Mouse (Mus musculus) NIH3T3 (cell line): Measurements from ENCODE around the gene Tnik.

Source experiments
- DNase-seq: peaks from one replicate; pipeline ENCODE4 v3.0.0-alpha.2; 2012; ENCODE audit warnings: low read depth

Gene Tnik

DNA sequence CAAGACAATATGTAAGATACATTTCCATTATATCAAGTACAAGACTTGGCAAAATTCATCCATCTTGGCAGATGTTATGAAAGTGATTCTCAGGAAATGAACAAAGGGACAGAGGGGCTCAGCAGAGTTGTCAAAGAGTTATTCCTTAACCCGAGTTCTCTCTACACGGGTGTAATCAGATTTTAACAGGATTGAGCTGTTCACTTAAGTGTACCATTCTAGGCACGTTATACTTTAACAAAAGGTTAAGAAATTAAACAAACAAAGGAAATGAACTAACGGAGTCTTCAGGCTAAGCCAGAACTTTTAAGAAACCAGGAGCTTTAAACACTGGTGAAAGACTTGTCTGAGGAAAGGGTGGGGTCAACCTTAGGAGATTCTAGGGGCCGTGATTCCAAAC, 458.2 kb downstream of the Tnik start:
- no peak for DNase-seq

DNA sequence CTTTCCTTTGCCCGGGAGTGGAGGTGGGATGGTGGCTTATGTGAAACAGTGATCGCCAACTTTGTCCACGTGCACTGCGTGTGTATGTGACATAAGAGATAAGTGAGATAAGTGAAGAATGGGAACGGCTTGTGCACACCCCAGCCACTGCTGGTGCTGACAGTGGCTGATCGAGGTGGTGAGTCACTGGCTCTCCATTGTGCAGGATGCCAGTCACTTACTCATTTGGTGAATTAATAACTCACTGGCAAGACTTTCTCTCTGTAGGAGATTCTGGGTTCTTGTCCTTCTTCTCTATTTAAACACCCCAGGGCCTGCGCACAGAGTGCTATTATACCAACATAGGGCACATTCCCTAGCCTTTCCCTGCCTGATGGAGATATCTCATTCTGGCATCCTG, 458.8 kb downstream of the Tnik start:
- DNase-seq = no peak

DNA sequence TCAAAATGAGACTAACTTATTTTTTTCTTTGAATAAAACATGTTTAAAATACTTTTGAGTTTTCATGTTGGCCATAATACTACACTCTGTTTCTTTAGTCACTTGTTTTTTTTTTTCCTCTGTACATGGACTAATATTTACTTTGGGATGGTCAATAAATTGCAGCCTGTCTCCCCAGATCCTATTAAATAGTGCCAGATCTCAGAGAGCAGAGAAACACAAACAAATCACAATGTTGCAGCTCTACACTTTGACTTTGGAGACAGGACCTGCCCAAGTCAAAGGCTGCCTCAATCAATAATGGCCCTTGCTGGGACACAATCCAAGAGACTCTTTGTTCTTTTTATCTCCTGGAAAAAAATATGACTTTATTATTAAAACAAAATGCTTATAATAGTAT, 459.5 kb downstream of the Tnik start:
- no peak for DNase-seq

DNA sequence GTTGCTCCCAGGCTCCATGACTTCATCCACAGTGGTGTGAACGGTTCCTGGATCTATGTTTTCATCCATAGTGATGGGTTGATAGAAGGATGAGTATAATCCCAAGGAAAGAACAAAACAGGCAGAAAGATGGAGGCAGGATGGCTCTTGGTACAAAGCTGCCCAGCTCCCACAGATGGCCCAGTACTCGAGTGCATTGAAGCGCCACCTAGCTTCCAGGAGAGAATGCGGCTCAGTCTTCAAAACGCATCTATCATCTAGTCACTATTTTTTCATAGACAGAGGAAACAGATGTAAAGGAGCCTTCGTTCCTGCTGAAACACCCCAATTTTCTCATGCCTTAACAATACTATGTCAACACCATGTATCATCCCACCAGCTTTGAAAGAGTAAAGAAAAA, 460.5 kb downstream of the Tnik start:
- DNase-seq = no peak

DNA sequence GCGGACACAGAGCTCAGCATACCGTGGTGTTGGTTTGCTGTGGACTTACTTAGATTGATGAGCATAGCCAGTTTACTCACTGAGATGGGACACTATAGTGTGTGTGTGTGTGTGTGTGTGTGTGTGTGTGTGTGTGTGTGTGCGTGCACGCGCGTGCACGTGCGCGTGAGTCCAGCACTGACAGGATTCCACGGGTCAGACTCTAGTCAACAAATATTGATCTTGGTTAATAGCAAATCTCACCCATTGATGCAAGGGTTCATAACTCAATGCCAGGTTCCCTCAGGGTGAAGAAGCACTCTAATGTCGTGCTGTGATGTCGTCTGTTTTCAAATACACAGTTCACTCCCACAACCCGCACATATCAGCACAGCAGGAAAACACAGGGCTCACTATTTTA, 462.2 kb downstream of the Tnik start:
- no peak for DNase-seq
